Mouse (Mus musculus) liver, embryonic 16.5 days (tissue): ENCODE data around the gene Tor1aip1. TPM values are rescaled to one million over a fixed set of nuclear protein-coding genes. Genes with fewer than 3 reads are reported as not detected.

Source experiments
- ATAC-seq: fragments of 200-750 bp; cut with Nextera tagmentation; 2 replicates; pipeline ENCODE4 v1.8.0; 2017; ENCODE audit warnings: low read depth, mild to moderate bottlenecking, moderate number of reproducible peaks, moderate library complexity
- H3K27ac ChIP-seq: fragments of 300-500 bp; sonication (generic); 2 replicates; pipeline ENCODE4 v1.5.1; 2014; ENCODE audit warnings: mild to moderate bottlenecking, low read length
- H3K27me3 ChIP-seq: fragments of 300-500 bp; sonication (generic); 2 replicates; pipeline ENCODE4 v1.6.1; 2014; ENCODE audit warnings: low read depth, low read length, mixed read lengths; ENCODE audit not compliant: control insufficient read depth, insufficient read depth
- H3K36me3 ChIP-seq: fragments of 300-500 bp; sonication (generic); 2 replicates; pipeline ENCODE4 v1.6.1; 2014; ENCODE audit warnings: mild to moderate bottlenecking; ENCODE audit not compliant: control insufficient read depth, insufficient read depth
- H3K4me1 ChIP-seq: fragments of 300-500 bp; sonication (generic); 2 replicates; pipeline ENCODE4 v1.6.1; 2014; ENCODE audit warnings: low read depth, low read length, mixed read lengths; ENCODE audit not compliant: control insufficient read depth
- H3K4me2 ChIP-seq: fragments of 300-500 bp; sonication (generic); 2 replicates; pipeline ENCODE4 v1.6.1; 2014; ENCODE audit warnings: low read depth, low read length, mixed read lengths
- H3K4me3 ChIP-seq: fragments of 300-500 bp; sonication (generic); 2 replicates; pipeline ENCODE4 v1.5.1; 2014; ENCODE audit warnings: low read depth, mild to moderate bottlenecking, low read length
- H3K9ac ChIP-seq: fragments of 300-500 bp; sonication (generic); 2 replicates; pipeline ENCODE4 v1.6.1; 2014; ENCODE audit warnings: low read depth, low read length
- H3K9me3 ChIP-seq: fragments of 300-500 bp; sonication (generic); replicated peaks from 2 replicates; pipeline ENCODE4 v1.6.1; 2016; ENCODE audit warnings: low read length; ENCODE audit not compliant: control insufficient read depth
- WGBS: fragments of 180-500 bp; shearing (Covaris S2); extraction: QIAGEN DNeasy Blood & Tissue Kit; methylation state at CpG from one replicate; pipeline ENCODE4 v1.1.7; 2014; ENCODE audit not compliant: insufficient replicate concordance; 5-methylcytosine and 5-hydroxymethylcytosine counted together
- polyA plus RNA-seq: library from polyadenylated mRNA; unstranded; fragments of >200 nt; fragmentation: Nextera tagmentation; extraction: Ambion mirVana; gene quantifications from 2 replicates; pipeline ENCODE4 v1.2.1, GENCODE M21; 2015

The Tor1aip1 gene
- polyA plus RNA-seq, 1 experiment from 2014 or later = 18.6 TPM

- Histone ChIP-seq H3K4me3 (no peak overlapping the region), H3K4me1 (no peaks in the 10 kb centered on the region), H3K27ac (no peak overlapping the region), H3K4me2 (no peak overlapping the region), H3K9me3 (no peaks in the 10 kb centered on the region), H3K9ac (no peak overlapping the region), H3K27me3 (no peaks in the 10 kb centered on the region), H3K36me3 (peaks cover 26% of the 10 kb centered on the region)
- 88% methylated on average over 1 of the region's 1 CpGs for WGBS
- no peak for ATAC-seq
These were observed 15.9 kb downstream of the Tor1aip1 start for GRCm38 (mm10) chr1:156020402-156020801.

GRCm38 (mm10) chr1:156019800-156020199, 16.5 kb downstream of the Tor1aip1 start:
- no peak overlapping the region for H3K27ac ChIP-seq
- no peaks in the 10 kb centered on the region for H3K27me3 ChIP-seq
- peaks cover 28% of the 10 kb centered on the region for H3K36me3 ChIP-seq
- no peaks in the 10 kb centered on the region for H3K9me3 ChIP-seq
- WGBS = 69% methylated on average over 1 of the region's 1 CpGs
- H3K4me1 ChIP-seq = no peaks in the 10 kb centered on the region
- ATAC-seq = no peak
- no peak overlapping the region for H3K9ac ChIP-seq
- H3K4me3 ChIP-seq = no peak overlapping the region
- H3K4me2 ChIP-seq = no peak overlapping the region

GRCm38 (mm10) chr1:156009003-156009402, 27.3 kb downstream of the Tor1aip1 start:
- no peak for ATAC-seq
- Histone ChIP-seq H3K36me3 (peaks cover 30% of the 10 kb centered on the region), H3K9me3 (no peaks in the 10 kb centered on the region), H3K27me3 (no peaks in the 10 kb centered on the region), H3K4me1 (no peaks in the 10 kb centered on the region), H3K27ac (no peak overlapping the region), H3K9ac (no peak overlapping the region), H3K4me3 (no peak overlapping the region), H3K4me2 (no peak overlapping the region)
- 97% methylated on average over 1 of the region's 1 CpGs for WGBS

GRCm38 (mm10) chr1:156005906-156006305, 30.4 kb downstream of the Tor1aip1 start:
- H3K27ac ChIP-seq = no peak overlapping the region
- H3K4me2 ChIP-seq = no peak overlapping the region
- H3K36me3 ChIP-seq = peaks cover 21% of the 10 kb centered on the region
- no peaks in the 10 kb centered on the region for H3K4me1 ChIP-seq
- no peak overlapping the region for H3K4me3 ChIP-seq
- no peak overlapping the region for H3K9ac ChIP-seq
- no peaks in the 10 kb centered on the region for H3K9me3 ChIP-seq
- H3K27me3 ChIP-seq = no peaks in the 10 kb centered on the region
- 82% methylated on average over 11 of the region's 11 CpGs for WGBS
- no peak for ATAC-seq

GRCm38 (mm10) chr1:156003201-156003935, 32.9 kb downstream of the Tor1aip1 start:
- Histone ChIP-seq H3K9ac (no peak overlapping the region), H3K27ac (no peak overlapping the region), H3K9me3 (no peaks in the 10 kb centered on the region), H3K4me2 (no peak overlapping the region), H3K4me3 (no peak overlapping the region), H3K36me3 (peaks cover 16% of the 10 kb centered on the region), H3K27me3 (no peaks in the 10 kb centered on the region), H3K4me1 (no peaks in the 10 kb centered on the region)
- WGBS = 88% methylated on average over 7 of the region's 7 CpGs
- ATAC-seq = peak; percentile 54; the same call in 1 of the 2 replicates

GRCm38 (mm10) chr1:156002366-156002765, 33.9 kb downstream of the Tor1aip1 start:
- Histone ChIP-seq H3K36me3 (peaks cover 15% of the 10 kb centered on the region), H3K9me3 (no peaks in the 10 kb centered on the region), H3K4me1 (no peaks in the 10 kb centered on the region), H3K4me3 (no peak overlapping the region), H3K27ac (no peak overlapping the region), H3K27me3 (no peaks in the 10 kb centered on the region), H3K4me2 (no peak overlapping the region), H3K9ac (no peak overlapping the region)
- no peak for ATAC-seq
- WGBS = 80% methylated on average over 8 of the region's 8 CpGs

- Histone ChIP-seq H3K9ac (no peak overlapping the region), H3K4me1 (no peaks in the 10 kb centered on the region), H3K27me3 (no peaks in the 10 kb centered on the region), H3K36me3 (no peaks in the 10 kb centered on the region), H3K4me2 (no peak overlapping the region), H3K27ac (no peak overlapping the region), H3K9me3 (no peaks in the 10 kb centered on the region), H3K4me3 (no peak overlapping the region)
- 23% methylated on average over 2 of the region's 2 CpGs for WGBS
- ATAC-seq = no peak
These were observed 40.7 kb downstream of the Tor1aip1 start for GRCm38 (mm10) chr1:155995612-155996011.

GRCm38 (mm10) chr1:155994524-155994923, 41.8 kb downstream of the Tor1aip1 start:
- Histone ChIP-seq H3K27me3 (no peaks in the 10 kb centered on the region), H3K4me1 (no peaks in the 10 kb centered on the region), H3K9ac (no peak overlapping the region), H3K4me2 (no peak overlapping the region), H3K36me3 (no peaks in the 10 kb centered on the region), H3K9me3 (no peaks in the 10 kb centered on the region), H3K27ac (no peak overlapping the region), H3K4me3 (no peak overlapping the region)
- 61% methylated on average over 2 of the region's 2 CpGs for WGBS
- ATAC-seq = no peak

GRCm38 (mm10) chr1:155990391-155990790, 45.9 kb downstream of the Tor1aip1 start:
- Histone ChIP-seq H3K9ac (no peak overlapping the region), H3K9me3 (no peaks in the 10 kb centered on the region), H3K36me3 (no peaks in the 10 kb centered on the region), H3K27me3 (no peaks in the 10 kb centered on the region), H3K27ac (no peak overlapping the region), H3K4me3 (no peak overlapping the region), H3K4me1 (no peaks in the 10 kb centered on the region), H3K4me2 (no peak overlapping the region)
- ATAC-seq = no peak
- 63% methylated on average over 11 of the region's 11 CpGs for WGBS
